Mouse (Mus musculus): ENCODE measurements around the gene Zfyve1.

DNA sequence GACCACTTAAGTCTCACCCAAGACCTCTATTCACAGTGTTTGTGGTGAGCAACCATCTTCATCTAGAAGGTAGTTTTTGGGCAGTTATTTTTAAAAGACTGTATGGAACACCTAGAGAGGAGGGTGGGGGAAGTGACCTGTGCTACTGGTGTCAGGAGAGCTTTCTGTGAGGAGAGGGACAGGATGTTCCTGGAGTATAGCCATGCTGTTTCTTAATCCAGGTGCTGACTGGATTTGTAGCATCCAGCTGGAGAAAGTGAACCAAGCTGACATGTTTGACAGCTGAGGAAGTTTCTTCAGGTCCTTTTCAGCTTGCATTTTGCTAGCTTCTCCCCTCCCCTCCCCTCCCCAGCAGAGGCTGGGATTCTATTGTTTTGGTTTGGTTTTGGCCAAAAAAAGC lies 52.2 kb downstream of the Zfyve1 start:
- TF ChIP-seq CTCF (IDR thresholded peaks at IDR 0.05; ENCODE audit: borderline replicate concordance, extremely low read depth, insufficient read depth, insufficient read length) (no peak), POLR2A (IDR thresholded peaks at IDR 0.05; ENCODE audit: borderline replicate concordance, extremely low read depth, insufficient read depth, insufficient read length, poor library complexity, severe bottlenecking) (no peak)
